In the genomic region with DNA sequence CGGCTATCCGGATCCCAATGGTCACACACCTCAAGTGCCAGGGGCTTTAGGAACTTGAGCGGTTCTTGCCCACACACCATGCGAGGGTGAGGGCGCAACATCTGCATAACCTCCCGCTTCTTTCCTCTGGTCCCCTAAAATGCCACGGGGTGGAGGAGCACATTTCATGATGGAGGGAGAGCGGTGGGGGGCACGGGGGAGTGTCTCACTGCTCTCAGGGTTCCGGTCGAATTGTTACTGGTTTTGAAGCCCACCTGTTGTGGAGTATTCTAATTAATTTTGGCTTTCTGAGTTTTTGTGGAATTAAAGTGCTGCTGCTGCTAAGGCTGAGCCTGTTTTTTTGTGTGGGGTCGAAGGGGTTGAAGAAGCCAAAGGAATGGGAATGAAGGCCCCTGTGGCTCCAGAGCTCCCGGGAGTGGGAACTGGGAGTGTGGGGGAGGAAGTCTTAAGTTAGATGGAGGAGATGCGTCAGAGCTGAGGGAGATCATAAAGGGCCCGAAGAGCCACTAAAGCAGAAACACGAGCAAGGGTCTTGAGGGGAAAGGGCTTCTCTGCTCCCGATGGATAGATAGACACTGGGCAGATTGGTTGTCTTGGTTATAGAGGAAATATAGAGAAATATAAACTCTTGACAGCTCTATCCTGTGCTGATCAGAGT, we compare ENCODE assay signal across 8 mouse cellular contexts. TPM values are rescaled to one million over a fixed set of nuclear protein-coding genes. Genes with fewer than 3 reads are reported as not detected.
DNase-seq lines count a peak whose midpoint lies in the region; ATAC-seq and TF ChIP-seq lines count a peak whose summit lies in the region.

No protein-coding gene starts in this region.

- H3K27ac ChIP-seq in heart, embryonic 13.5 days (replicated peaks): peak overlapping the region; percentile 96
- H3K27ac ChIP-seq in bone marrow macrophage, adult 2 months (ENCODE audit: insufficient read depth, low read depth, low read length): peak overlapping the region; percentile 11; the same call in 1 of the 2 replicates
- H3K27ac ChIP-seq in heart, embryonic 15.5 days: peak overlapping the region; percentile 94
- H3K27ac ChIP-seq in liver, embryonic 16.5 days (ENCODE audit: low read length): 0 out of 2 replicates have a peak overlapping the region, but pooled peaks have one; percentile 94

- no peak for TF ChIP-seq POLR2A in bone marrow macrophage, adult 2 months (IDR thresholded peaks at IDR 0.05; ENCODE audit: borderline replicate concordance, low read depth, low read length)

- peaks cover 41% of the 10 kb centered on the region for H3K4me1 ChIP-seq in heart, embryonic 13.5 days
- peaks cover 13% of the 10 kb centered on the region for H3K4me1 ChIP-seq in bone marrow macrophage, adult 2 months (ENCODE audit: control insufficient read depth, insufficient read depth, low read length)
- peaks cover 41% of the 10 kb centered on the region for H3K4me1 ChIP-seq in heart, embryonic 15.5 days (replicated peaks)
- H3K4me1 ChIP-seq in liver, embryonic 16.5 days (ENCODE audit: control insufficient read depth, low read depth, low read length): peaks cover 39% of the 10 kb centered on the region

- 11% methylated on average over 17 of the region's 17 CpGs for WGBS in heart, embryonic 13.5 days
- WGBS in heart, embryonic 15.5 days: 16% methylated on average over 17 of the region's 17 CpGs
- 40% methylated on average over 17 of the region's 17 CpGs for WGBS in liver, embryonic 16.5 days (ENCODE audit: insufficient replicate concordance)

- H3K27me3 ChIP-seq in heart, embryonic 13.5 days (replicated peaks): no peaks in the 10 kb centered on the region
- no peaks in the 10 kb centered on the region for H3K27me3 ChIP-seq in heart, embryonic 15.5 days
- H3K27me3 ChIP-seq in liver, embryonic 16.5 days (ENCODE audit: control insufficient read depth, insufficient read depth, low read depth, low read length): no peaks in the 10 kb centered on the region

- peak overlapping the region; percentile 90 for H3K4me3 ChIP-seq in heart, embryonic 13.5 days
- H3K4me3 ChIP-seq in bone marrow macrophage, adult 2 months (ENCODE audit: insufficient read depth, low read length): peak overlapping the region; percentile 81
- peak overlapping the region; percentile 69 for H3K4me3 ChIP-seq in heart, embryonic 15.5 days
- H3K4me3 ChIP-seq in liver, embryonic 16.5 days (ENCODE audit: low read depth, low read length): peak overlapping the region; percentile 99

- peak overlapping the region; percentile 90 for H3K9ac ChIP-seq in heart, embryonic 13.5 days
- H3K9ac ChIP-seq in heart, embryonic 15.5 days: peak overlapping the region; percentile 84
- H3K9ac ChIP-seq in liver, embryonic 16.5 days (ENCODE audit: low read depth, low read length): peak overlapping the region; percentile 99

- H3K9me3 ChIP-seq in heart, embryonic 13.5 days: no peaks in the 10 kb centered on the region
- H3K9me3 ChIP-seq in heart, embryonic 15.5 days (replicated peaks): no peaks in the 10 kb centered on the region
- H3K9me3 ChIP-seq in liver, embryonic 16.5 days (replicated peaks; ENCODE audit: control insufficient read depth, low read length): no peaks in the 10 kb centered on the region

- no peaks in the 10 kb centered on the region for H3K36me3 ChIP-seq in heart, embryonic 13.5 days
- no peaks in the 10 kb centered on the region for H3K36me3 ChIP-seq in heart, embryonic 15.5 days
- no peaks in the 10 kb centered on the region for H3K36me3 ChIP-seq in liver, embryonic 16.5 days (ENCODE audit: control insufficient read depth, insufficient read depth)

- no peak for DNase-seq in heart, adult 9 months (ENCODE audit: low spot score in 2 of 2)
- DNase-seq in ovary, postnatal 10 days (ENCODE audit: low spot score): no peak
- no peak for DNase-seq in thymus, postnatal 0 days (ENCODE audit: low spot score)
- DNase-seq in lung, postnatal 14 days: no peak

- no peak for TF ChIP-seq CTCF in bone marrow macrophage, adult 2 months (IDR thresholded peaks at IDR 0.05; ENCODE audit: low read depth, low read length)

- peak overlapping the region; percentile 92 for H3K4me2 ChIP-seq in heart, embryonic 13.5 days
- peak overlapping the region; percentile 90 for H3K4me2 ChIP-seq in heart, embryonic 15.5 days
- peak overlapping the region; percentile 97 for H3K4me2 ChIP-seq in liver, embryonic 16.5 days (ENCODE audit: low read depth, low read length)

- no peak for ATAC-seq in heart, embryonic 13.5 days (ENCODE audit: extremely low read depth, insufficient number of reproducible peaks, low FRiP score, low TSS enrichment)
- no peak for ATAC-seq in heart, embryonic 15.5 days (replicated peaks; ENCODE audit: insufficient number of reproducible peaks, insufficient read depth, low FRiP score, low read depth)
- no peak for ATAC-seq in liver, embryonic 16.5 days (ENCODE audit: low read depth)

RNA-seq across cellular contexts. Expression of gene Borcs6, which starts 1.9 kb away (rescaled TPM):
- polyA plus RNA-seq in heart, embryonic 13.5 days (2015; fragmentation: Nextera tagmentation; extraction: Ambion mirVana): 9.7 and 10.3 TPM in 2 replicates
- 30.5 and 36.9 TPM in 2 replicates for polyA plus RNA-seq in bone marrow macrophage, adult 2 months (2012; ENCODE audit: insufficient read depth, insufficient read length, missing spikeins)
- 10.5 and 11.7 TPM in 2 replicates for polyA plus RNA-seq in heart, embryonic 15.5 days (2015; fragmentation: Nextera tagmentation; extraction: Ambion mirVana)
- polyA plus RNA-seq in liver, embryonic 16.5 days (2015; fragmentation: Nextera tagmentation; extraction: Ambion mirVana): 3.1 and 3.6 TPM in 2 replicates
- 9.8 and 12.4 TPM in 2 replicates for polyA plus RNA-seq in thymus, postnatal 0 days (2015; fragmentation: Nextera tagmentation; extraction: Ambion mirVana)

RNA-seq across cellular contexts. Expression of gene Tmem107, which starts 9.2 kb away (rescaled TPM):
- polyA plus RNA-seq in heart, embryonic 13.5 days (2015; fragmentation: Nextera tagmentation; extraction: Ambion mirVana): 28.4 and 31.3 TPM in 2 replicates
- polyA plus RNA-seq in bone marrow macrophage, adult 2 months (2012; ENCODE audit: insufficient read depth, insufficient read length, missing spikeins): 9.8 and 14.6 TPM in 2 replicates
- polyA plus RNA-seq in heart, embryonic 15.5 days (2015; fragmentation: Nextera tagmentation; extraction: Ambion mirVana): 37.0 and 40.9 TPM in 2 replicates
- 20.2 and 21.7 TPM in 2 replicates for polyA plus RNA-seq in liver, embryonic 16.5 days (2015; fragmentation: Nextera tagmentation; extraction: Ambion mirVana)
- polyA plus RNA-seq in thymus, postnatal 0 days (2015; fragmentation: Nextera tagmentation; extraction: Ambion mirVana): 29.8 and 33.2 TPM in 2 replicates

RNA-seq across cellular contexts. Expression of gene Aurkb, which starts 15.9 kb away (rescaled TPM):
- polyA plus RNA-seq in heart, embryonic 13.5 days (2015; fragmentation: Nextera tagmentation; extraction: Ambion mirVana): 78.4 and 83.0 TPM in 2 replicates
- 52.8 and 53.9 TPM in 2 replicates for polyA plus RNA-seq in bone marrow macrophage, adult 2 months (2012; ENCODE audit: insufficient read depth, insufficient read length, missing spikeins)
- 64.3 and 92.4 TPM in 2 replicates for polyA plus RNA-seq in heart, embryonic 15.5 days (2015; fragmentation: Nextera tagmentation; extraction: Ambion mirVana)
- 101 and 107 TPM in 2 replicates for polyA plus RNA-seq in liver, embryonic 16.5 days (2015; fragmentation: Nextera tagmentation; extraction: Ambion mirVana)
- 134 and 154 TPM in 2 replicates for polyA plus RNA-seq in thymus, postnatal 0 days (2015; fragmentation: Nextera tagmentation; extraction: Ambion mirVana)

RNA-seq across cellular contexts. Expression of gene Vamp2, which starts 26.9 kb away (rescaled TPM):
- polyA plus RNA-seq in heart, embryonic 13.5 days (2015; fragmentation: Nextera tagmentation; extraction: Ambion mirVana): 79.5 and 82.1 TPM in 2 replicates
- 76.6 and 79.4 TPM in 2 replicates for polyA plus RNA-seq in bone marrow macrophage, adult 2 months (2012; ENCODE audit: insufficient read depth, insufficient read length, missing spikeins)
- polyA plus RNA-seq in heart, embryonic 15.5 days (2015; fragmentation: Nextera tagmentation; extraction: Ambion mirVana): 82.2 and 96.4 TPM in 2 replicates
- 16.4 and 25.4 TPM in 2 replicates for polyA plus RNA-seq in liver, embryonic 16.5 days (2015; fragmentation: Nextera tagmentation; extraction: Ambion mirVana)
- polyA plus RNA-seq in thymus, postnatal 0 days (2015; fragmentation: Nextera tagmentation; extraction: Ambion mirVana): 35.9 and 38.5 TPM in 2 replicates

RNA-seq across cellular contexts. Expression of gene Per1, which starts 33.6 kb away (rescaled TPM):
- 8.6 and 9.0 TPM in 2 replicates for polyA plus RNA-seq in heart, embryonic 13.5 days (2015; fragmentation: Nextera tagmentation; extraction: Ambion mirVana)
- polyA plus RNA-seq in bone marrow macrophage, adult 2 months (2012; ENCODE audit: insufficient read depth, insufficient read length, missing spikeins): 24.7 and 35.9 TPM in 2 replicates
- 16.1 and 25.2 TPM in 2 replicates for polyA plus RNA-seq in heart, embryonic 15.5 days (2015; fragmentation: Nextera tagmentation; extraction: Ambion mirVana)
- polyA plus RNA-seq in liver, embryonic 16.5 days (2015; fragmentation: Nextera tagmentation; extraction: Ambion mirVana): 6.9 and 8.5 TPM in 2 replicates
- 3.5 and 4.7 TPM in 2 replicates for polyA plus RNA-seq in thymus, postnatal 0 days (2015; fragmentation: Nextera tagmentation; extraction: Ambion mirVana)

Comparison
In these comparisons a context has a peak if more than half of its experiments do, and no peak if none do; other contexts are left out.
1. H3K27ac ChIP-seq: peak in every context shown above with its lines; median percentile 96 in heart, embryonic 13.5 days; 94 in heart, embryonic 15.5 days; 94 in liver, embryonic 16.5 days; 11 in bone marrow macrophage, adult 2 months.